Mouse (Mus musculus) midbrain, postnatal 0 days (tissue): Measurements from ENCODE around the gene Acss1. TPM values are rescaled to one million over a fixed set of nuclear protein-coding genes. Genes with fewer than 3 reads are reported as not detected.

ENCODE experiments used
- ATAC-seq: fragments of 200-750 bp; cut with Nextera tagmentation; 2 replicates; pipeline ENCODE4 v1.8.0; 2017; ENCODE audit warnings: moderate number of reproducible peaks, mild to moderate bottlenecking, moderate TSS enrichment, moderate library complexity; ENCODE audit not compliant: low FRiP score
- DNase-seq: peaks from one replicate; pipeline ENCODE4 v3.0.0-alpha.2; 2015; ENCODE audit warnings: low spot score
- H3K27ac ChIP-seq: fragments of 300-500 bp; sonication (generic); 2 replicates; pipeline ENCODE4 v1.5.1; 2014; ENCODE audit warnings: low read depth, mild to moderate bottlenecking, low read length, mixed read lengths
- H3K27me3 ChIP-seq: fragments of 300-500 bp; sonication (generic); 2 replicates; pipeline ENCODE4 v1.6.1; 2014; ENCODE audit warnings: low read length, control low read depth, mixed read lengths; ENCODE audit not compliant: insufficient read depth
- H3K36me3 ChIP-seq: fragments of 300-500 bp; sonication (generic); 2 replicates; pipeline ENCODE4 v1.6.1; 2014; ENCODE audit warnings: low read length, control low read depth, mixed read lengths; ENCODE audit not compliant: insufficient read depth
- H3K4me1 ChIP-seq: fragments of 300-500 bp; sonication (generic); 2 replicates; pipeline ENCODE4 v1.6.1; 2014; ENCODE audit warnings: mild to moderate bottlenecking, control low read depth, antibody characterized with exemption, low read length, mixed read lengths; ENCODE audit not compliant: insufficient read depth
- H3K4me2 ChIP-seq: fragments of 300-500 bp; sonication (generic); 2 replicates; pipeline ENCODE4 v1.6.1; 2014; ENCODE audit warnings: low read depth, mild to moderate bottlenecking, low read length, mixed read lengths; ENCODE audit not compliant: poor library complexity, severe bottlenecking
- H3K4me3 ChIP-seq: fragments of 300-500 bp; sonication (generic); 2 replicates; pipeline ENCODE4 v1.5.1; 2014; ENCODE audit warnings: low read depth, mild to moderate bottlenecking, low read length, moderate library complexity
- H3K9ac ChIP-seq: fragments of 300-500 bp; sonication (generic); replicated peaks from 2 replicates; pipeline ENCODE4 v1.6.1; 2014; ENCODE audit warnings: mild to moderate bottlenecking, low read length, moderate library complexity, mixed read lengths; ENCODE audit not compliant: poor library complexity, severe bottlenecking
- H3K9me3 ChIP-seq: fragments of 300-500 bp; sonication (generic); 2 replicates; pipeline ENCODE4 v1.6.1; 2016; ENCODE audit warnings: low read length, control low read depth
- CTCF ChIP-seq: IDR thresholded peaks from 2 replicates; pipeline ENCODE4 v1.5.1; 2016; ENCODE audit warnings: antibody characterized with exemption, mild to moderate bottlenecking
- WGBS: fragments of 180-500 bp; shearing (Covaris S2); extraction: QIAGEN DNeasy Blood & Tissue Kit; methylation state at CpG from one replicate; pipeline ENCODE4 v1.1.7; 2014; 5-methylcytosine and 5-hydroxymethylcytosine counted together
- polyA plus RNA-seq: library from polyadenylated mRNA; unstranded; fragments of >200 nt; fragmentation: Nextera tagmentation; extraction: Ambion mirVana; gene quantifications from 2 replicates; pipeline ENCODE4 v1.2.1, GENCODE M21; 2015
- total RNA-seq: library from RNA; depleted of rRNA; stranded (reverse); fragments of >200 nt; gene quantifications from 2 replicates; pipeline ENCODE4 v1.2.3, GENCODE M21; 2014

Acss1 gene
- total and polyA plus RNA-seq, 2 experiments from 2014 or later = 14.5 to 22.7 TPM

- Histone ChIP-seq H3K27ac (no peak overlapping the region), H3K36me3 (no peaks in the 10 kb centered on the region), H3K4me3 (no peak overlapping the region), H3K4me1 (no peaks in the 10 kb centered on the region), H3K27me3 (no peaks in the 10 kb centered on the region), H3K4me2 (no peak overlapping the region), H3K9me3 (no peaks in the 10 kb centered on the region), H3K9ac (no peak overlapping the region)
- no peak for ATAC-seq
- TF ChIP-seq CTCF = peak; percentile 24; the same call in 1 of the 2 replicates
- 22% methylated on average over 1 of the region's 1 CpGs for WGBS
- DNase-seq = no peak
These were observed 7.2 kb upstream of the Acss1 start for GRCm38 (mm10) chr2:150675525-150675924.

DNA sequence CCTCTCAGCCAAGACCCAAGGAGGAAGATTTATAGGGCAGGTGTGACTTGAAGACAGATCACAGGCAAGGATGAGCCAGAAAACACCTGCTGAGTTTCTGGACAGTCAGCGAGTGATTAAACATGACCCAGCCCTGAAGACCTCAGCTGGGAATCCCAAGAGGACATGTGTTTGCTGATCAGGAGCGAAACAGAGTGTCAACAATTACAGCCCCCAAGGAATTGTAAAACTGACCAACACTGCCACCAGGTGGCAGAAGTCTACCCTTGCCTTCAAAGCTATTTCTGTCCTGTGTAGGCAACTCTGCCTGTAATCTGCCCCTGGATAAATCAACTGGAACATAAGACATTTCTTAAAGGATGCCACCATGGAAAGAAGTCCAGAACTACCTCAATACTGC, 6.6 kb upstream of the Acss1 start:
- 6% methylated on average over 2 of the region's 2 CpGs for WGBS

DNA sequence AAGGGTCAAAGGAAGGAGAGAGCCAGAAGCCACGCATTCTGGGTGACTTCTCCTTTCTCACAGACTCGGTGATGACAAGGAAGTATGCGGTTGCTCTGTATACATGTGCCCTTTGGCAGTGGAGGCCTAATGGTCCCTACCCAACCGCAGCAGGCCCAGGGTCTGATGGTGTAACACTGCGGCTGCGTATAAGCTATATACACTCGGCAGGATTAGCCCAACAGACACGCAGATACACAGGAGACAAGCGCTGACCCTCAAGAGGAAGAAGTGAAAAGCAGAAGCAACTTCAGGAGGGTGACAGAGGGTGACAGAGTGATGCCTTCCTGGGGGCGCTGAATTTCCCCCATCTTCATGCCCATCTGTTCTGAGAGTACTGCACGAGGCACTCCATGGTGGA, 5.6 kb upstream of the Acss1 start:
- no peak for TF ChIP-seq CTCF
- no peaks in the 10 kb centered on the region for H3K9me3 ChIP-seq
- H3K9ac ChIP-seq = no peak overlapping the region
- H3K27ac ChIP-seq = no peak overlapping the region
- no peak overlapping the region for H3K4me3 ChIP-seq
- H3K4me1 ChIP-seq = no peaks in the 10 kb centered on the region
- no peaks in the 10 kb centered on the region for H3K27me3 ChIP-seq
- no peaks in the 10 kb centered on the region for H3K36me3 ChIP-seq
- ATAC-seq (no peak), DNase-seq (no peak)
- H3K4me2 ChIP-seq = no peak overlapping the region
- WGBS = 85% methylated on average over 11 of the region's 11 CpGs

More for the DNA sequence above, 6.6 kb upstream of the Acss1 start:
- no peaks in the 10 kb centered on the region for H3K4me1 ChIP-seq
- H3K27me3 ChIP-seq = no peaks in the 10 kb centered on the region
- no peak overlapping the region for H3K4me2 ChIP-seq
- no peak overlapping the region for H3K27ac ChIP-seq
- no peak overlapping the region for H3K9ac ChIP-seq
- DNase-seq = peak; percentile 87
- no peaks in the 10 kb centered on the region for H3K9me3 ChIP-seq
- no peaks in the 10 kb centered on the region for H3K36me3 ChIP-seq
- no peak overlapping the region for H3K4me3 ChIP-seq
- ATAC-seq = peak; percentile 48
- peak; percentile 80 for TF ChIP-seq CTCF

DNA sequence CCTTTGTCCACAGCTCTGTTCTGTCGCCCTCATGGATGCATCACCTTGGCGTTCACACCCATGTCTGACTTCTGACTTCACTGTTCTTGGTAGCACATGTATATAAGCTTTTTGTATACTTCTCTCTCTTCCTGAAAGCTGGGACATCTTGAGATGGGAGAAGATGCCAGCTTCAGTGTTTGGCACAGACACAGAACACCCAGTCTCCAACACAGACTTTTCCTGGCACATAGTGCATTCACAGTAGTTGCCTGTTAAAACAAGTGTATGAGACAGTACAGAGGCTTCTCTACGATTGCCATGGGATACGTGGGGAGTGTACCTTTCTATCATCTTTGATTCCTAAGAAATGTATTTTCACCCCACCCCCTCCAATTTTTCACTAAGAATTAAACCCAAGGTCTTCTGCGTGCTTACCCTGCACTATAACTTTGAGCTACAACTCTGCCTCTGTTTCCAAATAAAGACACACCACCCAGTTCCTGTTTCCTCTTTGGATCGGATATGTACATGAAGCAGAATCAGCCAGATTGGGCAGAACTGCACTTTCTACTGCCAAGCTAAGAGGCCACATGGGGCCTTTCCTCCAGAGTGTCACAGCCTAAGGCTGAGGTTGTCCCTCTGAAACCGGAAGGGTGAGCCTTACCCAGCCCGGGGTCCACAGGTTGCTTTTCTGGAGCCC, 3.5 kb upstream of the Acss1 start:
- H3K4me3 ChIP-seq = no peak overlapping the region
- no peak overlapping the region for H3K9ac ChIP-seq
- no peak for TF ChIP-seq CTCF
- no peaks in the 10 kb centered on the region for H3K9me3 ChIP-seq
- no peak for ATAC-seq
- peaks cover 3% of the 10 kb centered on the region; the same call in 1 of the 2 replicates for H3K4me1 ChIP-seq
- H3K4me2 ChIP-seq = no peak overlapping the region
- H3K36me3 ChIP-seq = no peaks in the 10 kb centered on the region
- H3K27me3 ChIP-seq = no peaks in the 10 kb centered on the region
- DNase-seq = no peak
- WGBS = 83% methylated on average over 8 of the region's 8 CpGs
- H3K27ac ChIP-seq = no peak overlapping the region

GRCm38 (mm10) chr2:150670926-150671325, 2.6 kb upstream of the Acss1 start:
- H3K4me3 ChIP-seq = no peak overlapping the region
- H3K9me3 ChIP-seq = no peaks in the 10 kb centered on the region
- no peak overlapping the region for H3K27ac ChIP-seq
- no peaks in the 10 kb centered on the region for H3K36me3 ChIP-seq
- WGBS = 89% methylated on average over 1 of the region's 1 CpGs
- ATAC-seq (no peak), DNase-seq (no peak)
- no peak for TF ChIP-seq CTCF
- H3K9ac ChIP-seq = no peak overlapping the region
- peaks cover 3% of the 10 kb centered on the region; the same call in 1 of the 2 replicates for H3K4me1 ChIP-seq
- H3K4me2 ChIP-seq = no peak overlapping the region
- H3K27me3 ChIP-seq = no peaks in the 10 kb centered on the region

GRCm38 (mm10) chr2:150669454-150670045, 1.2 kb upstream of the Acss1 start:
- ATAC-seq (no peak), DNase-seq (no peak)
- Histone ChIP-seq H3K27me3 (no peaks in the 10 kb centered on the region), H3K9me3 (no peaks in the 10 kb centered on the region), H3K36me3 (no peaks in the 10 kb centered on the region), H3K4me2 (no peak overlapping the region), H3K9ac (no peak overlapping the region), H3K4me3 (no peak overlapping the region), H3K4me1 (peaks cover 3% of the 10 kb centered on the region; the same call in 1 of the 2 replicates), H3K27ac (no peak overlapping the region)
- WGBS = 65% methylated on average over 2 of the region's 2 CpGs
- TF ChIP-seq CTCF = no peak
